17 mouse cellular contexts compared by ENCODE assay signal in the genomic region with DNA sequence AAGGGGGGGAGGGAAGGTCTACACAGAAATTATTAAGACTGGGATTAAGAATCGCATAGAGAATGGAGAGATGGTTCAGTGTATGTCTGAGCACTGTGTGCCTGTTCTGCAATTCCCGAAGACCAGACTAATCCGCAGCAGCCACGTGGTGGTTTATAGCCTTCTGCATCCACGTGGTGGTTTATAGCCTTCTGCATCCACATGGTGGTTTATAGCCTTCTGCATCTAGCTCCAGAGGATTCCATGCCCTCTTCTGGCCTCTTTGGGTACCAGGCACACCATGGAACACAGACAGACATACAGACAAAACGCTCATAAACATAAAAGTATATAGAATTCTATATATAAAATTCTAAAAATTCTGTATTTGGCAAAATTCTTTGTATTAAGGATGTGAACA.
"Had no signal": no experiment of that assay in that cellular context is flagged by ENCODE, and none has a peak within 500 bp of the region (broad histone marks: within the 10 kb centered on the region; RNA-seq: fewer than 3 reads in every experiment).

No protein-coding gene starts in this region.

- H3K9me3 ChIP-seq: midbrain, embryonic 13.5 days; midbrain, embryonic 15.5 days; neural tube, embryonic 12.5 days had no signal

- ATAC-seq: midbrain, embryonic 13.5 days; midbrain, embryonic 15.5 days had no signal

- H3K9ac ChIP-seq: lung, embryonic 14.5 days; midbrain, embryonic 13.5 days; midbrain, embryonic 15.5 days; neural tube, embryonic 12.5 days had no signal

- H3K4me2 ChIP-seq: lung, embryonic 14.5 days; midbrain, embryonic 11.5 days; midbrain, embryonic 13.5 days; midbrain, embryonic 15.5 days; neural tube, embryonic 12.5 days had no signal

- H3K4me3 ChIP-seq: megakaryocyte, embryonic 14.5 days; midbrain, embryonic 13.5 days; midbrain, embryonic 15.5 days; neural tube, embryonic 12.5 days had no signal

- H3K27me3 ChIP-seq: megakaryocyte, embryonic 14.5 days had no signal

- H3K4me1 ChIP-seq: megakaryocyte, embryonic 14.5 days; midbrain, embryonic 15.5 days had no signal

- H3K27ac ChIP-seq: macrophage; midbrain, embryonic 13.5 days; midbrain, embryonic 15.5 days; neural tube, embryonic 12.5 days had no signal

- DNase-seq: lung, adult 18-20 months; lung, embryonic 14.5 days; lung, postnatal 14 days; lung, postnatal 36 days; right cerebral cortex, adult 18-20 months; right cerebral cortex, postnatal 25 days; right cerebral cortex, postnatal 4 days; spleen, adult 18-20 months; thymus, adult 2 months; thymus, postnatal 25 days; thymus, postnatal 4 days had no signal

- H3K36me3 ChIP-seq: midbrain, embryonic 13.5 days; midbrain, embryonic 15.5 days; neural tube, embryonic 12.5 days had no signal
